Mouse (Mus musculus): ENCODE data around the gene 4933424G06Rik. TPM values are rescaled to one million over a fixed set of nuclear protein-coding genes. Genes with fewer than 3 reads are reported as not detected.

4933424G06Rik gene
- total and polyA plus RNA-seq, 3 experiments, result not detected

DNA sequence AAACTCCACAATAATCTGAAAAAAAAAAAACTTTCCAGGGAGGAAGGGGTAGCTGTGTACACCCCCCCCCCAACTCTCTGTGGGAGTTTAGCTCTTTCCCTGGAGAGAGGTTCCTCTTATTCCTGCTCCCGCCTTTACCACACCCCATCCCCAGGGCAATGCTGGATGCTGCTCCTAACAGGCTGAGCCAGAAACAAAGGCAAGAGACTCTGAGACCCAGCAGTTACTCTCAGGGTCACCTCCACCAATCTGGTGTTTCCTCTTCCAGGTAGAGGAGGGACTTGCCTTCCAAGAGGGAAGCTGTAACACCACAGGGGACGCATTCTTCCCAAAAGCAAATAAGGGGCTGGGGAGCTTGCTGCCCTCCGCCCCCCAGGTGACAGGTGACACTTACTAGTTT is 2.2 kb upstream of the 4933424G06Rik start:
- Histone ChIP-seq H3K27me3 (ENCODE audit: control insufficient read depth in 1 of 2, insufficient read depth in 2 of 2, low read length in 2 of 2) (no peaks in the 10 kb centered on the region), H3K9ac (ENCODE audit: control insufficient read depth, low read depth, low read length, poor library complexity, severe bottlenecking) (no peak overlapping the region), H3K27ac (ENCODE audit: control insufficient read depth, low read depth, low read length) (no peak overlapping the region), H3K9me3 (replicated peaks; ENCODE audit: insufficient read depth, low read length) (no peaks in the 10 kb centered on the region), H3K4me1 (ENCODE audit: control insufficient read depth in 1 of 2, insufficient read depth in 2 of 2, low read length in 2 of 2) (peaks cover 0 to 12% of the 10 kb centered on the region in 2 experiments; a peak in 1 of 4 replicates), H3K79me2 (ENCODE audit: control insufficient read depth, insufficient read depth, low read length, poor library complexity) (peaks cover 25% of the 10 kb centered on the region), H3K36me3 (ENCODE audit: control insufficient read depth in 1 of 2, insufficient read depth in 2 of 2, low read length in 2 of 2) (peaks cover 5 to 13% of the 10 kb centered on the region in 2 experiments), H3K4me3 (ENCODE audit: control insufficient read depth in 1 of 2, insufficient read depth in 1 of 2, low read depth in 2 of 2, low read length in 2 of 2) (no peak overlapping the region)
- DNase-seq (ENCODE audit: low read depth, low spot score), result no peak
- no peak for TF ChIP-seq HCFC1 (IDR thresholded peaks at IDR 0.05; ENCODE audit: low read depth, low read length)
- TF ChIP-seq MAX (IDR thresholded peaks at IDR 0.05; ENCODE audit: low read length), result no peak
- no peak for TF ChIP-seq USF1 (IDR thresholded peaks at IDR 0.05; ENCODE audit: low read depth, low read length)
- TF ChIP-seq ZNF384 (IDR thresholded peaks at IDR 0.05; ENCODE audit: low read depth, low read length), result no peak
- TF ChIP-seq MYC (IDR thresholded peaks at IDR 0.05; ENCODE audit: low read depth, low read length), result no peak
- no peak for TF ChIP-seq EP300 (IDR thresholded peaks at IDR 0.05; ENCODE audit: low read depth in 1 of 2, low read length in 2 of 2)
- TF ChIP-seq NELFE (IDR thresholded peaks at IDR 0.05; ENCODE audit: low read depth, low read length), result no peak
- TF ChIP-seq POLR2AphosphoS2 (IDR thresholded peaks at IDR 0.05; ENCODE audit: low read length), result no peak
- no peak for TF ChIP-seq CTCF (IDR thresholded peaks at IDR 0.05 in 2 of 3, conservative IDR thresholded peaks at IDR 0.05 in 1 of 3; ENCODE audit: control insufficient read depth in 1 of 3, insufficient read depth in 1 of 3, low read depth in 2 of 3, low read length in 3 of 3, poor library complexity in 1 of 3, severe bottlenecking in 1 of 3)
- TF ChIP-seq TCF12 (IDR thresholded peaks at IDR 0.05; ENCODE audit: low read depth, low read length), result no peak
- no peak for TF ChIP-seq GABPA (IDR thresholded peaks at IDR 0.05; ENCODE audit: low read depth, low read length)
- no peak for TF ChIP-seq MAFK (IDR thresholded peaks at IDR 0.05; ENCODE audit: borderline replicate concordance, low read depth, low read length)

DNA sequence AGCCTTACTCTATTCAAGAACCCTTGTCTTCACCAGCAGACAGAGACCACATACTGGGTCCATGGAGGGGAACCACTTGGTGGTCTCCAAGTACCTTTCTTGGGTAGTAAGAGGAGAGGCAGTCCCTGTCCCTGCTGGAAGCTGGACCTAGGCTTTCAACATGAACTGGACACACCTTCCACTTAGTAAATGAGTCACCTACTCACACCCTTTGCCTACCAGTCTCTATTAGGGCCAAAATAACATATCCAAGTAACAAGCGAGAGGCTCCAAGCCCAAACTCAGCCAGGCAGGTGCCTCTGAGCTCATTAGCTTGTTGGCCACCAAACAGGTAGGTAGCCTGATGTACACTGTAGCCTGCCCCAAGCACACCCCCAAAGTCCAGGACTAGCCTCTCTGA is 1.3 kb upstream of the 4933424G06Rik start:
- Histone ChIP-seq H3K27ac (ENCODE audit: control insufficient read depth, low read depth, low read length) (no peak overlapping the region), H3K9ac (ENCODE audit: control insufficient read depth, low read depth, low read length, poor library complexity, severe bottlenecking) (peak overlapping the region; percentile 97), H3K4me1 (ENCODE audit: control insufficient read depth in 1 of 2, insufficient read depth in 2 of 2, low read length in 2 of 2) (peaks cover 0 to 12% of the 10 kb centered on the region in 2 experiments; a peak in 1 of 4 replicates), H3K9me3 (replicated peaks; ENCODE audit: insufficient read depth, low read length) (no peaks in the 10 kb centered on the region), H3K36me3 (ENCODE audit: control insufficient read depth in 1 of 2, insufficient read depth in 2 of 2, low read length in 2 of 2) (peaks cover 5 to 13% of the 10 kb centered on the region in 2 experiments), H3K27me3 (ENCODE audit: control insufficient read depth in 1 of 2, insufficient read depth in 2 of 2, low read length in 2 of 2) (no peaks in the 10 kb centered on the region), H3K79me2 (ENCODE audit: control insufficient read depth, insufficient read depth, low read length, poor library complexity) (peaks cover 25% of the 10 kb centered on the region), H3K4me3 (ENCODE audit: control insufficient read depth in 1 of 2, insufficient read depth in 1 of 2, low read depth in 2 of 2, low read length in 2 of 2) (peak overlapping the region; percentile 74 to 92)
- TF ChIP-seq KAT2A (conservative IDR thresholded peaks at IDR 0.05; ENCODE audit: low read depth, low read length) (no peak), RCOR1 (IDR thresholded peaks at IDR 0.05; ENCODE audit: low read depth, low read length) (no peak), SMC3 (IDR thresholded peaks at IDR 0.05; ENCODE audit: low read depth, low read length) (no peak), MAZ (IDR thresholded peaks at IDR 0.05; ENCODE audit: low read depth, low read length) (no peak), CHD2 (IDR thresholded peaks at IDR 0.05; ENCODE audit: low read length) (no peak), BHLHE40 (IDR thresholded peaks at IDR 0.05; ENCODE audit: borderline replicate concordance, low read depth, low read length) (no peak), MEF2A (IDR thresholded peaks at IDR 0.05; ENCODE audit: extremely low read depth, insufficient replicate concordance, low read depth, low read length, poor library complexity, severe bottlenecking) (no peak), ZKSCAN1 (IDR thresholded peaks at IDR 0.05; ENCODE audit: low read depth, low read length) (no peak), E2F4 (IDR thresholded peaks at IDR 0.05; ENCODE audit: borderline replicate concordance, low read depth, low read length) (no peak), CHD1 (IDR thresholded peaks at IDR 0.05; ENCODE audit: low read depth, low read length) (no peak), ZC3H11A (IDR thresholded peaks at IDR 0.05; ENCODE audit: low read depth, low read length) (no peak), TCF12 (IDR thresholded peaks at IDR 0.05; ENCODE audit: low read depth, low read length) (no peak), EP300 (IDR thresholded peaks at IDR 0.05; ENCODE audit: low read depth in 1 of 2, low read length in 2 of 2) (no peak), POLR2A (IDR thresholded peaks at IDR 0.05; ENCODE audit: control insufficient read depth in 1 of 2, insufficient read depth in 1 of 2, low read depth in 1 of 2, low read length in 2 of 2, poor library complexity in 1 of 2) (no peak), POLR2AphosphoS5 (IDR thresholded peaks at IDR 0.05; ENCODE audit: borderline replicate concordance, low read depth, low read length) (no peak), UBTF (IDR thresholded peaks at IDR 0.05; ENCODE audit: borderline replicate concordance, insufficient read depth, low read depth, low read length) (no peak), NELFE (IDR thresholded peaks at IDR 0.05; ENCODE audit: low read depth, low read length) (no peak), RAD21 (IDR thresholded peaks at IDR 0.05; ENCODE audit: low read depth, low read length) (no peak), GABPA (IDR thresholded peaks at IDR 0.05; ENCODE audit: low read depth, low read length) (no peak)
- no peak for DNase-seq (ENCODE audit: low read depth, low spot score)
